Mouse (Mus musculus) olfactory bulb, adult 2 months (tissue): ENCODE measurements at regions not wholly inside any gene's neighbourhood (a gene's known extent, or its start where the extent isn't known, plus 50 kb on each side); places are given as distances from the start of the nearest gene placed in this dataset.

Experiments
- CTCF ChIP-seq: fragments of 200-500 bp; IDR thresholded peaks from 2 replicates; pipeline ENCODE4 v1.5.1; 2012; ENCODE audit warnings: low read depth, mild to moderate bottlenecking, low read length, moderate library complexity; ENCODE audit not compliant: insufficient read depth
- POLR2A ChIP-seq: fragments of 200-500 bp; IDR thresholded peaks from 2 replicates; pipeline ENCODE4 v1.6.1; 2012; ENCODE audit warnings: mild to moderate bottlenecking, low read depth, low read length, moderate library complexity; ENCODE audit not compliant: insufficient read depth

- TF ChIP-seq CTCF (no peak), POLR2A (no peak)
Observed at GRCm38 (mm10) chr9:116369059-116369718, 194.0 kb upstream of the Tgfbr2 start.
